ENCODE assay signal across 9 mouse cellular contexts in the genomic region with DNA sequence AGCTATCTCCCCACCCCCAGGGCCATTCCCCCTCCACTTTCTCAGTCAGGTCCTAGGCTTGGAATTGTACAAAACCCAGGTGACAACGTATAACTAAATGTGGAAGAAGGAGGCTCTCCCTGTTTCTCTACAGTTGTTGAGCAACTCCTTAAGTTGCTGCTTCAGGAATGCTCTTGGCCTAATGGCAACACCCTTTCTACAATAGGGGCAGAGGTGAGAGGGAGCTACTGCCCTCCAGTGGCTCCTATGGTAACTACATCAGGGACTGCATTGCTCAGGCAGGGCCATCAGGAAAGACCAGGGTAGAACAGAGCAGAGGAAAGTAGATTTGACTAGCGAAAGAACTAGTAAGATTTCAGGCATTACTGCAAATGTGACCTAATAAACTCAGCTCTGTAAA. TPM values are rescaled to one million over a fixed set of nuclear protein-coding genes. Genes with fewer than 3 reads are reported as not detected.
DNase-seq lines count a peak whose midpoint lies in the region; ATAC-seq and TF ChIP-seq lines count a peak whose summit lies in the region.
"Had no signal": no experiment of that assay in that cellular context is flagged by ENCODE, and none has a peak within 500 bp of the region (broad histone marks: within the 10 kb centered on the region; RNA-seq: fewer than 3 reads in every experiment).

No protein-coding gene starts in this region.

- H3K4me1 ChIP-seq in bone marrow, adult 2 months (ENCODE audit: control insufficient read depth, insufficient read depth, low read length): peaks cover 3% of the 10 kb centered on the region; the same call in 1 of the 2 replicates
- H3K4me1 ChIP-seq in intestine, embryonic 16.5 days (ENCODE audit: control insufficient read depth, insufficient read depth, low read length): peaks cover 15% of the 10 kb centered on the region
- H3K4me1 ChIP-seq in liver, embryonic 14.5 days (replicated peaks; ENCODE audit: control insufficient read depth in 2 of 2, insufficient read depth in 2 of 2, low read length in 1 of 2): peaks cover 0 to 9% of the 10 kb centered on the region in 2 experiments; a peak in 3 of 4 replicates

- no peaks in the 10 kb centered on the region for H3K9me3 ChIP-seq in intestine, embryonic 16.5 days (ENCODE audit: control insufficient read depth, low read length)
- H3K9me3 ChIP-seq in liver, embryonic 14.5 days (ENCODE audit: control insufficient read depth, low read length): no peaks in the 10 kb centered on the region
- H3K9me3 ChIP-seq: heart, embryonic 15.5 days had no signal

- peak; percentile 90 for ATAC-seq in erythroblast, adult 5-6 weeks (replicated peaks; ENCODE audit: low FRiP score, poor library complexity, severe bottlenecking)
- peak; percentile 73 for ATAC-seq in intestine, embryonic 16.5 days
- peak; percentile 65; the same call in 1 of the 2 replicates for ATAC-seq in liver, embryonic 14.5 days (ENCODE audit: insufficient read depth)

- no peaks in the 10 kb centered on the region for H3K27me3 ChIP-seq in intestine, embryonic 16.5 days (replicated peaks; ENCODE audit: control insufficient read depth, insufficient read depth, low read length)
- no peaks in the 10 kb centered on the region for H3K27me3 ChIP-seq in liver, embryonic 14.5 days (ENCODE audit: control insufficient read depth, insufficient read depth, low read length)
- H3K27me3 ChIP-seq: heart, embryonic 15.5 days had no signal

- no peak overlapping the region for H3K9ac ChIP-seq in intestine, embryonic 16.5 days (ENCODE audit: low read depth, low read length)
- no peak overlapping the region for H3K9ac ChIP-seq in liver, embryonic 14.5 days (replicated peaks)
- H3K9ac ChIP-seq: heart, embryonic 15.5 days had no signal

- peak; percentile 40 for DNase-seq in right cerebral cortex, postnatal 4 days
- no peak for DNase-seq in right cerebral cortex, postnatal 36 days (ENCODE audit: low spot score in 2 of 2)
- peak; percentile 40 to 56 (median 56) for DNase-seq in liver, embryonic 14.5 days (ENCODE audit: low read depth in 3 of 3, low spot score in 3 of 3)
- peak; percentile 78 for DNase-seq in retina, embryonic 14.5 days (ENCODE audit: low spot score)
- DNase-seq in yolk sac, embryonic 10.5 days (ENCODE audit: low spot score): peak; percentile 85

- no peak for TF ChIP-seq EP300 in liver, embryonic 14.5 days (IDR thresholded peaks at IDR 0.05; ENCODE audit: low read depth)

- no peak overlapping the region for H3K27ac ChIP-seq in bone marrow, adult 2 months (ENCODE audit: control insufficient read depth, insufficient read depth, low read depth, low read length, poor library complexity)
- no peak overlapping the region for H3K27ac ChIP-seq in intestine, embryonic 16.5 days (ENCODE audit: low read length)
- no peak overlapping the region for H3K27ac ChIP-seq in liver, embryonic 14.5 days
- H3K27ac ChIP-seq: heart, embryonic 15.5 days had no signal

- TF ChIP-seq POLR2A in bone marrow, adult 2 months (IDR thresholded peaks at IDR 0.05; ENCODE audit: borderline replicate concordance, control insufficient read depth, low read depth, low read length): no peak

- no peak overlapping the region for H3K4me3 ChIP-seq in bone marrow, adult 2 months (replicated peaks; ENCODE audit: control insufficient read depth, low read depth, low read length)
- no peak overlapping the region for H3K4me3 ChIP-seq in intestine, embryonic 16.5 days (ENCODE audit: low read length)
- no peak overlapping the region for H3K4me3 ChIP-seq in liver, embryonic 14.5 days (ENCODE audit: insufficient read depth in 1 of 2, low read depth in 2 of 2, low read length in 2 of 2)
- H3K4me3 ChIP-seq: heart, embryonic 15.5 days had no signal

- 24% methylated on average over 2 of the region's 2 CpGs for WGBS in bone marrow, adult 2 months
- 58% methylated on average over 2 of the region's 2 CpGs for WGBS in intestine, embryonic 16.5 days
- 21% methylated on average over 2 of the region's 2 CpGs for WGBS in liver, embryonic 14.5 days (ENCODE audit: insufficient replicate concordance)

- no peak overlapping the region for H3K4me2 ChIP-seq in intestine, embryonic 16.5 days (ENCODE audit: low read depth, low read length)
- H3K4me2 ChIP-seq in liver, embryonic 14.5 days (ENCODE audit: low read depth): no peak overlapping the region
- H3K4me2 ChIP-seq: heart, embryonic 15.5 days had no signal

- H3K36me3 ChIP-seq in intestine, embryonic 16.5 days (ENCODE audit: control insufficient read depth, insufficient read depth, low read length): no peaks in the 10 kb centered on the region
- H3K36me3 ChIP-seq in liver, embryonic 14.5 days (replicated peaks; ENCODE audit: control insufficient read depth, insufficient read depth, low read depth): no peaks in the 10 kb centered on the region
- H3K36me3 ChIP-seq: heart, embryonic 15.5 days had no signal

- TF ChIP-seq CTCF in bone marrow, adult 2 months (IDR thresholded peaks at IDR 0.05; ENCODE audit: control insufficient read depth, insufficient read depth, low read length): peak; percentile 90
- peak; percentile 92 for TF ChIP-seq CTCF in liver, embryonic 14.5 days (IDR thresholded peaks at IDR 0.05; ENCODE audit: low read depth)

RNA-seq across cellular contexts. Expression of a gene that starts 28.8 kb away (rescaled TPM):
- polyA plus RNA-seq in bone marrow, adult 2 months (2011; ENCODE audit: insufficient read depth, insufficient read length, low replicate concordance, missing spikeins): 7.1 and 18.2 TPM in 2 replicates
- total RNA-seq in erythroblast, adult 5-6 weeks (2015; ENCODE audit: low replicate concordance): 32.3 and 41.0 TPM in 2 replicates
- total RNA-seq in erythroblast, adult 5-6 weeks (2017; ENCODE audit: low replicate concordance): 45.7 and 49.2 TPM in 2 replicates
- polyA plus RNA-seq in intestine, embryonic 16.5 days (2015; fragmentation: Nextera tagmentation; extraction: Ambion mirVana): 12.8 and 13.2 TPM in 2 replicates
- 2.5 and 3.9 TPM in 2 replicates for polyA plus RNA-seq in liver, embryonic 14.5 days (2012; rRNA removed)
- polyA plus RNA-seq in liver, embryonic 14.5 days (2014; fragmentation: Nextera tagmentation; extraction: Ambion mirVana): 8.0 and 8.2 TPM in 2 replicates

Comparison
In these comparisons a context has a peak if more than half of its experiments do, and no peak if none do; other contexts are left out.
1. DNase-seq: peak in right cerebral cortex, postnatal 4 days (single experiment), liver, embryonic 14.5 days (3 of 3), retina, embryonic 14.5 days (single experiment) and yolk sac, embryonic 10.5 days (single experiment); none in right cerebral cortex, postnatal 36 days (0 of 2).
2. Peak in every context shown above with its lines, with median percentiles within 50 percentile points of each other: ATAC-seq.